Mouse (Mus musculus): Measurements from ENCODE around the gene Foxn3. TPM values are rescaled to one million over a fixed set of nuclear protein-coding genes. Genes with fewer than 3 reads are reported as not detected.

The Foxn3 gene
- polyA plus RNA-seq, 1 experiment: 61.0 TPM

GRCm38 (mm10) chr12:99213218-99213617, 350.2 kb downstream of the Foxn3 start:
- Histone ChIP-seq H3K27ac (ENCODE audit: insufficient read depth, low read length) (no peak overlapping the region), H3K27me3 (ENCODE audit: control insufficient read depth, insufficient read depth, low read length, poor library complexity, severe bottlenecking) (no peaks in the 10 kb centered on the region), H3K9ac (ENCODE audit: low read depth, poor library complexity, severe bottlenecking) (no peak overlapping the region), H3K4me1 (ENCODE audit: control insufficient read depth, insufficient read depth, low read length) (no peaks in the 10 kb centered on the region), H3K36me3 (ENCODE audit: control insufficient read depth, insufficient read depth, low read length, poor library complexity, severe bottlenecking) (no peaks in the 10 kb centered on the region), H3K4me3 (ENCODE audit: low read depth, low read length) (no peak overlapping the region), H3K9me3 (replicated peaks; ENCODE audit: control insufficient read depth, insufficient read depth, low read length, poor library complexity, severe bottlenecking) (no peaks in the 10 kb centered on the region)
- TF ChIP-seq POLR2A (IDR thresholded peaks at IDR 0.05; ENCODE audit: insufficient read depth, low read length) (no peak), EP300 (IDR thresholded peaks at IDR 0.05; ENCODE audit: insufficient read depth, low read depth, low read length) (no peak), CTCF (IDR thresholded peaks at IDR 0.05; ENCODE audit: low read depth, low read length) (no peak)

- Histone ChIP-seq H3K27ac (ENCODE audit: insufficient read depth, low read length) (no peak overlapping the region), H3K4me3 (ENCODE audit: low read depth, low read length) (no peak overlapping the region), H3K27me3 (ENCODE audit: control insufficient read depth, insufficient read depth, low read length, poor library complexity, severe bottlenecking) (no peaks in the 10 kb centered on the region), H3K9ac (ENCODE audit: low read depth, poor library complexity, severe bottlenecking) (no peak overlapping the region), H3K9me3 (replicated peaks; ENCODE audit: control insufficient read depth, insufficient read depth, low read length, poor library complexity, severe bottlenecking) (no peaks in the 10 kb centered on the region), H3K4me1 (ENCODE audit: control insufficient read depth, insufficient read depth, low read length) (no peaks in the 10 kb centered on the region), H3K36me3 (ENCODE audit: control insufficient read depth, insufficient read depth, low read length, poor library complexity, severe bottlenecking) (no peaks in the 10 kb centered on the region)
- TF ChIP-seq CTCF (IDR thresholded peaks at IDR 0.05; ENCODE audit: low read depth, low read length) (no peak), EP300 (IDR thresholded peaks at IDR 0.05; ENCODE audit: insufficient read depth, low read depth, low read length) (no peak), POLR2A (IDR thresholded peaks at IDR 0.05; ENCODE audit: insufficient read depth, low read length) (no peak)
Measured at GRCm38 (mm10) chr12:99209801-99210200, 353.6 kb downstream of the Foxn3 start.

GRCm38 (mm10) chr12:99208251-99208650, 355.1 kb downstream of the Foxn3 start:
- Histone ChIP-seq H3K4me1 (ENCODE audit: control insufficient read depth, insufficient read depth, low read length) (no peaks in the 10 kb centered on the region), H3K27me3 (ENCODE audit: control insufficient read depth, insufficient read depth, low read length, poor library complexity, severe bottlenecking) (no peaks in the 10 kb centered on the region), H3K9ac (ENCODE audit: low read depth, poor library complexity, severe bottlenecking) (no peak overlapping the region), H3K4me3 (ENCODE audit: low read depth, low read length) (no peak overlapping the region), H3K36me3 (ENCODE audit: control insufficient read depth, insufficient read depth, low read length, poor library complexity, severe bottlenecking) (no peaks in the 10 kb centered on the region), H3K9me3 (replicated peaks; ENCODE audit: control insufficient read depth, insufficient read depth, low read length, poor library complexity, severe bottlenecking) (no peaks in the 10 kb centered on the region), H3K27ac (ENCODE audit: insufficient read depth, low read length) (no peak overlapping the region)
- no peak for TF ChIP-seq POLR2A (IDR thresholded peaks at IDR 0.05; ENCODE audit: insufficient read depth, low read length)
- no peak for TF ChIP-seq CTCF (IDR thresholded peaks at IDR 0.05; ENCODE audit: low read depth, low read length)
- no peak for TF ChIP-seq EP300 (IDR thresholded peaks at IDR 0.05; ENCODE audit: insufficient read depth, low read depth, low read length)

GRCm38 (mm10) chr12:99207014-99207612, 356.3 kb downstream of the Foxn3 start:
- no peaks in the 10 kb centered on the region for H3K9me3 ChIP-seq (replicated peaks; ENCODE audit: control insufficient read depth, insufficient read depth, low read length, poor library complexity, severe bottlenecking)
- H3K4me3 ChIP-seq (ENCODE audit: low read depth, low read length): no peak overlapping the region
- no peak overlapping the region for H3K9ac ChIP-seq (ENCODE audit: low read depth, poor library complexity, severe bottlenecking)
- H3K4me1 ChIP-seq (ENCODE audit: control insufficient read depth, insufficient read depth, low read length): no peaks in the 10 kb centered on the region
- no peak for TF ChIP-seq EP300 (IDR thresholded peaks at IDR 0.05; ENCODE audit: insufficient read depth, low read depth, low read length)
- no peak for TF ChIP-seq POLR2A (IDR thresholded peaks at IDR 0.05; ENCODE audit: insufficient read depth, low read length)
- no peak for TF ChIP-seq CTCF (IDR thresholded peaks at IDR 0.05; ENCODE audit: low read depth, low read length)
- H3K27ac ChIP-seq (ENCODE audit: insufficient read depth, low read length): no peak overlapping the region
- no peaks in the 10 kb centered on the region for H3K27me3 ChIP-seq (ENCODE audit: control insufficient read depth, insufficient read depth, low read length, poor library complexity, severe bottlenecking)
- H3K36me3 ChIP-seq (ENCODE audit: control insufficient read depth, insufficient read depth, low read length, poor library complexity, severe bottlenecking): no peaks in the 10 kb centered on the region

GRCm38 (mm10) chr12:99205734-99206133, 357.6 kb downstream of the Foxn3 start:
- no peaks in the 10 kb centered on the region for H3K27me3 ChIP-seq (ENCODE audit: control insufficient read depth, insufficient read depth, low read length, poor library complexity, severe bottlenecking)
- H3K36me3 ChIP-seq (ENCODE audit: control insufficient read depth, insufficient read depth, low read length, poor library complexity, severe bottlenecking): no peaks in the 10 kb centered on the region
- no peak for TF ChIP-seq CTCF (IDR thresholded peaks at IDR 0.05; ENCODE audit: low read depth, low read length)
- no peak for TF ChIP-seq EP300 (IDR thresholded peaks at IDR 0.05; ENCODE audit: insufficient read depth, low read depth, low read length)
- no peak overlapping the region for H3K27ac ChIP-seq (ENCODE audit: insufficient read depth, low read length)
- H3K4me1 ChIP-seq (ENCODE audit: control insufficient read depth, insufficient read depth, low read length): no peaks in the 10 kb centered on the region
- H3K9ac ChIP-seq (ENCODE audit: low read depth, poor library complexity, severe bottlenecking): no peak overlapping the region
- H3K9me3 ChIP-seq (replicated peaks; ENCODE audit: control insufficient read depth, insufficient read depth, low read length, poor library complexity, severe bottlenecking): no peaks in the 10 kb centered on the region
- H3K4me3 ChIP-seq (ENCODE audit: low read depth, low read length): no peak overlapping the region

- Histone ChIP-seq H3K36me3 (ENCODE audit: control insufficient read depth, insufficient read depth, low read length, poor library complexity, severe bottlenecking) (0 out of 2 replicates have a peak, but pooled peaks cover 3% of the 10 kb centered on the region), H3K4me1 (ENCODE audit: control insufficient read depth, insufficient read depth, low read length) (no peaks in the 10 kb centered on the region), H3K9ac (ENCODE audit: low read depth, poor library complexity, severe bottlenecking) (no peak overlapping the region), H3K27me3 (ENCODE audit: control insufficient read depth, insufficient read depth, low read length, poor library complexity, severe bottlenecking) (no peaks in the 10 kb centered on the region), H3K9me3 (replicated peaks; ENCODE audit: control insufficient read depth, insufficient read depth, low read length, poor library complexity, severe bottlenecking) (no peaks in the 10 kb centered on the region), H3K4me3 (ENCODE audit: low read depth, low read length) (no peak overlapping the region), H3K27ac (ENCODE audit: insufficient read depth, low read length) (no peak overlapping the region)
- TF ChIP-seq CTCF (IDR thresholded peaks at IDR 0.05; ENCODE audit: low read depth, low read length) (no peak), EP300 (IDR thresholded peaks at IDR 0.05; ENCODE audit: insufficient read depth, low read depth, low read length) (no peak), POLR2A (IDR thresholded peaks at IDR 0.05; ENCODE audit: insufficient read depth, low read length) (no peak)
Measured at GRCm38 (mm10) chr12:99199124-99199483, 364.3 kb downstream of the Foxn3 start.

Measured in ES-Bruce4 (cell line).